Mouse (Mus musculus) lung, embryonic 14.5 days (tissue): ENCODE data around the gene Olfr643. TPM values are rescaled to one million over a fixed set of nuclear protein-coding genes. Genes with fewer than 3 reads are reported as not detected.

Experiments used
- ATAC-seq: fragments of 200-750 bp; cut with Nextera tagmentation; 2 replicates; pipeline ENCODE4 v1.8.0; 2017; ENCODE audit warnings: mild to moderate bottlenecking, moderate TSS enrichment, moderate library complexity; ENCODE audit not compliant: insufficient read depth
- DNase-seq: peaks from one replicate; pipeline ENCODE4 v3.0.0-alpha.2; 2015
- H3K27ac ChIP-seq: fragments of 300-500 bp; sonication (generic); 2 replicates; pipeline ENCODE4 v1.5.1; 2014; ENCODE audit warnings: low read depth, mild to moderate bottlenecking, moderate library complexity
- H3K27me3 ChIP-seq: fragments of 300-500 bp; sonication (generic); 2 replicates; pipeline ENCODE4 v1.6.1; 2014; ENCODE audit warnings: low read length, control low read depth; ENCODE audit not compliant: insufficient read depth
- H3K36me3 ChIP-seq: fragments of 300-500 bp; sonication (generic); 2 replicates; pipeline ENCODE4 v1.6.1; 2014; ENCODE audit warnings: control low read depth; ENCODE audit not compliant: insufficient read depth
- H3K4me1 ChIP-seq: fragments of 300-500 bp; sonication (generic); 2 replicates; pipeline ENCODE4 v1.6.1; 2014; ENCODE audit warnings: antibody characterized with exemption, control low read depth; ENCODE audit not compliant: insufficient read depth
- H3K4me2 ChIP-seq: fragments of 300-500 bp; sonication (generic); 2 replicates; pipeline ENCODE4 v1.6.1; 2014; ENCODE audit warnings: mild to moderate bottlenecking
- H3K4me3 ChIP-seq: fragments of 300-500 bp; sonication (generic); 2 replicates; pipeline ENCODE4 v1.5.1; 2014; ENCODE audit warnings: low read depth, low read length
- H3K9ac ChIP-seq: fragments of 300-500 bp; sonication (generic); 2 replicates; pipeline ENCODE4 v1.6.1; 2014
- H3K9me3 ChIP-seq: fragments of 300-500 bp; sonication (generic); 2 replicates; pipeline ENCODE4 v1.6.1; 2016; ENCODE audit warnings: low read depth, low read length, control low read depth
- CTCF ChIP-seq: IDR thresholded peaks from 2 replicates; pipeline ENCODE4 v1.5.1; 2016; ENCODE audit warnings: antibody characterized with exemption, low read depth
- WGBS: fragments of 180-500 bp; shearing (Covaris S2); extraction: QIAGEN DNeasy Blood & Tissue Kit; methylation state at CpG from one replicate; pipeline ENCODE4 v1.1.7; 2014; 5-methylcytosine and 5-hydroxymethylcytosine counted together
- polyA plus RNA-seq: library from polyadenylated mRNA; unstranded; fragments of >200 nt; fragmentation: Nextera tagmentation; extraction: Ambion mirVana; gene quantifications from 2 replicates; pipeline ENCODE4 v1.2.1, GENCODE M21; 2014

The Olfr643 gene
- polyA plus RNA-seq, 1 experiment from 2014 or later: not detected

- Histone ChIP-seq H3K27ac (no peak within 1 kb of the TSS), H3K4me1 (no peaks in the 10 kb centered on the region), H3K4me3 (no peak within 1 kb of the TSS), H3K36me3 (no peaks in the 10 kb centered on the region), H3K9ac (no peak within 1 kb of the TSS), H3K4me2 (no peak within 1 kb of the TSS), H3K27me3 (no peaks in the 10 kb centered on the region), H3K9me3 (no peaks in the 10 kb centered on the region)
- ATAC-seq (no peak), DNase-seq (no peak)
- WGBS: 45% methylated on average over 2 of the region's 2 CpGs
- no peak for TF ChIP-seq CTCF
Observed at GRCm38 (mm10) chr7:104061345-104061744, 75.9 kb downstream of the Olfr643 start, which contains the start of gene 4930516K23Rik. 4930516K23Rik (minus strand) TSS chr7:104061445.

DNA sequence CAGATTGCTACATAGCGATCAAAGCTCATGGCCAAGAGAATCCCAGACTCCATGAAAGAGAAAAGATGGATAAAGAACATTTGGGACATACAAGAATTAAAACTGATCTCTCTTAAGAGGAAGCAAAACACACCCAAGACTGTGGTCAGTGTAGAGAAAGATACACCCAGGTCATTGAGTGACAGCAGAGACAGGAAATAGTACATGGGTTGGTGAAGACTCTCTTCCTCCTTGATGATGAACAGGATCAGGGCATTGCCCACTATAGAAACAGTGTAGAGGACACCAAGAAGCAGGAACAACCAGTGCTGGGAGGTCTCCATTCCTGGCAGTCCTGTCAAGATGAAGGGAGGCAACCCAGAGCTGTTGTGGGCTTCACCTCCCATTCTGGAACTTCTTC lies 78.0 kb downstream of the Olfr643 start:
- no peak for TF ChIP-seq CTCF
- 88% methylated on average over 1 of the region's 1 CpGs for WGBS
- DNase-seq (no peak), ATAC-seq (no peak)
- Histone ChIP-seq H3K36me3 (no peaks in the 10 kb centered on the region), H3K9ac (no peak overlapping the region), H3K9me3 (no peaks in the 10 kb centered on the region), H3K4me2 (no peak overlapping the region), H3K27ac (no peak overlapping the region), H3K4me3 (no peak overlapping the region), H3K27me3 (no peaks in the 10 kb centered on the region), H3K4me1 (no peaks in the 10 kb centered on the region)

DNA sequence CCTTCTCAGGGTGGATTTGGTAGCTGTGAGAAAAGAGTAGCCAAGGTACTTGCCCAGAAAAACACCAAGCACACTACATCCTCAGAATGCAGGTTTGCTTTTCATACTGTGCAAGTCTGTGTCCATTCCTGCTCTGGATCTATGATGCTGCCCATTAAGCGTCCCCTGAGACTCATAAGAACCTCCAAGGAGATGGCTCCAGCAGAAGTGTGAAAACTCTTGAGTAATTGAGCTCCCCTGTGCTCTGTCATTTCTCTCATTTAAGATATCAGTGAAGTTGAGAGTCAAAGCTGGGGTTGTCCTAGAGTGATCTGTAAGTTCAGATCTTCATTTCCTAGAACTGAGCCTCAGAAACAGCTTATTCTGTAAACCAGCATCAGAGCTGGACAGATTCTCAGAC lies 84.6 kb downstream of the Olfr643 start, which contains the start of gene Olfr642:
TSS of gene Olfr642 (minus strand) at position 101 of the 400 bp plus-strand sequence.
- Histone ChIP-seq H3K4me2 (no peak within 1 kb of the TSS), H3K36me3 (no peaks in the 10 kb centered on the region), H3K27me3 (no peaks in the 10 kb centered on the region), H3K9me3 (no peaks in the 10 kb centered on the region), H3K9ac (no peak within 1 kb of the TSS), H3K27ac (no peak within 1 kb of the TSS), H3K4me3 (no peak within 1 kb of the TSS), H3K4me1 (no peaks in the 10 kb centered on the region)
- DNase-seq (no peak), ATAC-seq (no peak)
- TF ChIP-seq CTCF: no peak
- WGBS: 72% methylated on average over 1 of the region's 1 CpGs

DNA sequence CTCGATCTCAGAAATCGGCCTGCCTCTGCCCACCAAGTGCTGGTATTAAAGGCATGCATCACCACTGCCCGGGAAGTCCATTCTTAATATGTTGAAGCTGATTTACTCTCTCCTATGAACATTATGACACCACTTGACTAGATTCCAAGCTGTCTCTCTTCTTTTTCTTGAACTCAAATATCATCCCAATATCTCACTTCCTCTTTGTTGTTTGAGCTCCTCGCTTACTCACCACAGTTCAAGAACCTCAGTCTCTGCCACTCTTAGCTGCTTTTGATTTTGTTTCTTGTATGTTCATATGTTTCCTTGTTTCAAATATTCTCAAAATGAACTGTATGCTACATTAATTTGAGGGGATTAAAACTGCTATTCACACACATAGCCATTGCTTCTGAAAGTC lies 86.5 kb downstream of the Olfr643 start:
- ATAC-seq: no peak
- Histone ChIP-seq H3K27me3 (no peaks in the 10 kb centered on the region), H3K9ac (no peak overlapping the region), H3K27ac (no peak overlapping the region), H3K36me3 (no peaks in the 10 kb centered on the region), H3K4me1 (no peaks in the 10 kb centered on the region), H3K9me3 (no peaks in the 10 kb centered on the region), H3K4me3 (no peak overlapping the region), H3K4me2 (no peak overlapping the region)
- DNase-seq: no peak
- WGBS: 89% methylated on average over 4 of the region's 4 CpGs
- TF ChIP-seq CTCF: no peak

DNA sequence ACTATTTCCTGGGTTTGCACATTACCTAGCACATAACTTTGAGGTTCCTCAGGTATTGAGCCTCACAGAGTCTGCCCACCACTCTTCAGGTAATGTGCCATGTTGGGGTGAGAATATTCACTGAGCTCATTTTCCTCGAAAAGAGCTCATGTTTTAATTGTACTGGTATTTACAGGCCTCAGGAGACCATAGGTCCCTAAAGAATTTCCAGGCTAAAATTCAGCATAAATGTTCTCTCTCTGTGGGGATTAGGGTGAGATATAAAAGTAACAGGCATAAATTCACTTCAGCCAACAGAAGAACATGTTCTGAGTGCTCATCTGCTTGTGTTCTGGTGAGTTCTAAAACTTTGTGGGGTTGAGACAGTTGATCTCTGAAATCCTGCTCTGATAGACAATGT lies 102.1 kb downstream of the Olfr643 start, which contains the start of gene Olfr641:
TSS of gene Olfr641 (plus strand) at position 301 of the 400 bp plus-strand sequence.
- no peak for TF ChIP-seq CTCF
- Histone ChIP-seq H3K4me1 (no peaks in the 10 kb centered on the region), H3K36me3 (no peaks in the 10 kb centered on the region), H3K4me3 (no peak within 1 kb of the TSS), H3K9ac (no peak within 1 kb of the TSS), H3K9me3 (no peaks in the 10 kb centered on the region), H3K27me3 (no peaks in the 10 kb centered on the region), H3K27ac (no peak within 1 kb of the TSS), H3K4me2 (no peak within 1 kb of the TSS)
- no peak for DNase-seq
- no peak for ATAC-seq
- 70% methylated on average over 1 of the region's 1 CpGs for WGBS

GRCm38 (mm10) chr7:104026978-104027377 lies 110.2 kb downstream of the Olfr643 start:
- no peak overlapping the region for H3K27ac ChIP-seq
- H3K4me2 ChIP-seq: no peak overlapping the region
- no peaks in the 10 kb centered on the region for H3K9me3 ChIP-seq
- TF ChIP-seq CTCF: no peak
- ATAC-seq (no peak), DNase-seq (no peak)
- 77% methylated on average over 3 of the region's 3 CpGs for WGBS
- H3K27me3 ChIP-seq: no peaks in the 10 kb centered on the region
- no peak overlapping the region for H3K4me3 ChIP-seq
- H3K36me3 ChIP-seq: no peaks in the 10 kb centered on the region
- H3K4me1 ChIP-seq: no peaks in the 10 kb centered on the region
- no peak overlapping the region for H3K9ac ChIP-seq

- Histone ChIP-seq H3K9me3 (no peaks in the 10 kb centered on the region), H3K36me3 (no peaks in the 10 kb centered on the region), H3K4me1 (no peaks in the 10 kb centered on the region), H3K9ac (no peak within 1 kb of the TSS), H3K4me2 (no peak within 1 kb of the TSS), H3K27me3 (no peaks in the 10 kb centered on the region), H3K27ac (no peak within 1 kb of the TSS), H3K4me3 (no peak within 1 kb of the TSS)
- 77% methylated on average over 6 of the region's 6 CpGs for whole genome bisulfite sequencing
- TF ChIP-seq CTCF: no peak
- ATAC-seq (no peak), DNase-seq (no peak)
Observed at GRCm38 (mm10) chr7:104025473-104025872, 111.7 kb downstream of the Olfr643 start, which contains the start of gene Olfr640. Olfr640 (minus strand) TSS chr7:104025573.

DNA sequence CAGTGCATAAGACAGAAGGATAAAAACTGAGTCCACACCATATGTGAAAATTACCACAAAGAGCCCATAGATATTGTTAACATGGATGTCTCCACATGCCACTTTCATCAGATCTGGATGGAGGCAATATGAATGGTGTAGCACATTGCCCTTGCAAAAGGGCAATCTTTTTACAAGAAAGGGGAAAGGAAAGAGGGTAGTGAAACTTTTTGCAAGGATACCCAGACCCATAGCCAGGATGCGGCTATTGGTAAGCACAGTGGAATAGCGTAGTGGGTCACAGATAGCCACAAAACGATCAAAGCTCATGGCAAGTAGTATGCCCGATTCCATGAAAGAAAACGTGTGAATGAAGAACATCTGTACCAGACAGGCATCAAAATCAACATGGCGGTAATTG lies 115.6 kb downstream of the Olfr643 start:
- WGBS: 91% methylated on average over 6 of the region's 6 CpGs
- ATAC-seq: no peak

More for the DNA sequence above, 115.6 kb downstream of the Olfr643 start:
- H3K9ac ChIP-seq: no peak overlapping the region
- H3K36me3 ChIP-seq: no peaks in the 10 kb centered on the region
- H3K27ac ChIP-seq: no peak overlapping the region
- DNase-seq: no peak
- no peak overlapping the region for H3K4me3 ChIP-seq
- H3K4me1 ChIP-seq: no peaks in the 10 kb centered on the region
- no peaks in the 10 kb centered on the region for H3K9me3 ChIP-seq
- TF ChIP-seq CTCF: no peak
- H3K27me3 ChIP-seq: no peaks in the 10 kb centered on the region
- no peak overlapping the region for H3K4me2 ChIP-seq
